ENCODE assay signal across 8 mouse cellular contexts in genomic region chr12:17176041-17176756, GRCm38 (mm10). TPM values are rescaled to one million over a fixed set of nuclear protein-coding genes. Genes with fewer than 3 reads are reported as not detected.
DNase-seq lines count a peak whose midpoint lies in the region; ATAC-seq and TF ChIP-seq lines count a peak whose summit lies in the region.

No protein-coding gene starts in this region.

- intact Hi-C loops in left cerebral cortex, postnatal 25 days (cut with DNase I), result no loop called here

- H3K4me1 ChIP-seq in forebrain, postnatal 0 days (ENCODE audit: insufficient read depth), result peaks cover 7% of the 10 kb centered on the region
- peaks cover 10% of the 10 kb centered on the region; the same call in 1 of the 2 replicates for H3K4me1 ChIP-seq in intestine, embryonic 16.5 days (ENCODE audit: control insufficient read depth, insufficient read depth, low read length)
- H3K4me1 ChIP-seq in midbrain, embryonic 10.5 days, result peaks cover 19% of the 10 kb centered on the region
- no peaks in the 10 kb centered on the region for H3K4me1 ChIP-seq in stomach, embryonic 14.5 days (ENCODE audit: control insufficient read depth, insufficient read depth, low read length)

- peak overlapping the region; percentile 94 for H3K4me2 ChIP-seq in forebrain, postnatal 0 days (ENCODE audit: low read depth)
- peak overlapping the region; percentile 98 for H3K4me2 ChIP-seq in intestine, embryonic 16.5 days (ENCODE audit: low read depth, low read length)
- H3K4me2 ChIP-seq in stomach, embryonic 14.5 days (replicated peaks; ENCODE audit: low read depth, low read length), result peak overlapping the region; percentile 96

- no peaks in the 10 kb centered on the region for H3K27me3 ChIP-seq in forebrain, postnatal 0 days (ENCODE audit: insufficient read depth, low read length)
- H3K27me3 ChIP-seq in intestine, embryonic 16.5 days (replicated peaks; ENCODE audit: control insufficient read depth, insufficient read depth, low read length), result peaks cover 28% of the 10 kb centered on the region
- H3K27me3 ChIP-seq in midbrain, embryonic 10.5 days (ENCODE audit: low read depth, poor library complexity, severe bottlenecking), result peaks cover 55% of the 10 kb centered on the region
- H3K27me3 ChIP-seq in stomach, embryonic 14.5 days (ENCODE audit: control insufficient read depth, insufficient read depth, low read length), result peaks cover 15% of the 10 kb centered on the region

- peak overlapping the region; percentile 66 for H3K27ac ChIP-seq in forebrain, postnatal 0 days (ENCODE audit: low read depth, low read length)
- H3K27ac ChIP-seq in intestine, embryonic 16.5 days (ENCODE audit: low read length), result no peak overlapping the region
- H3K27ac ChIP-seq in midbrain, embryonic 10.5 days (replicated peaks), result peak overlapping the region; percentile 67
- H3K27ac ChIP-seq in stomach, embryonic 14.5 days (ENCODE audit: low read length), result no peak overlapping the region

- H3K36me3 ChIP-seq in forebrain, postnatal 0 days (ENCODE audit: insufficient read depth), result no peaks in the 10 kb centered on the region
- H3K36me3 ChIP-seq in intestine, embryonic 16.5 days (ENCODE audit: control insufficient read depth, insufficient read depth, low read length), result no peaks in the 10 kb centered on the region
- H3K36me3 ChIP-seq in midbrain, embryonic 10.5 days, result no peaks in the 10 kb centered on the region
- no peaks in the 10 kb centered on the region for H3K36me3 ChIP-seq in stomach, embryonic 14.5 days (ENCODE audit: control insufficient read depth, insufficient read depth, low read length)

- peak; percentile 89 for ATAC-seq in forebrain, postnatal 0 days
- peak; percentile 78 for ATAC-seq in intestine, embryonic 16.5 days
- ATAC-seq in stomach, embryonic 14.5 days (ENCODE audit: insufficient number of reproducible peaks, insufficient read depth, low FRiP score, low read depth), result peak; percentile 59; the same call in 1 of the 2 replicates

- no peaks in the 10 kb centered on the region for H3K9me3 ChIP-seq in forebrain, postnatal 0 days (ENCODE audit: low read length)
- H3K9me3 ChIP-seq in intestine, embryonic 16.5 days (ENCODE audit: control insufficient read depth, low read length), result no peaks in the 10 kb centered on the region
- H3K9me3 ChIP-seq in midbrain, embryonic 10.5 days (replicated peaks), result no peaks in the 10 kb centered on the region
- H3K9me3 ChIP-seq in stomach, embryonic 14.5 days (ENCODE audit: control insufficient read depth, low read depth, low read length), result no peaks in the 10 kb centered on the region

- H3K4me3 ChIP-seq in forebrain, postnatal 0 days (ENCODE audit: low read depth, low read length), result peak overlapping the region; percentile 59
- peak overlapping the region; percentile 55 for H3K4me3 ChIP-seq in intestine, embryonic 16.5 days (ENCODE audit: low read length)
- peak overlapping the region; percentile 63 for H3K4me3 ChIP-seq in midbrain, embryonic 10.5 days
- peak overlapping the region; percentile 44 for H3K4me3 ChIP-seq in stomach, embryonic 14.5 days (ENCODE audit: low read depth, low read length)

- peak overlapping the region; percentile 80 for H3K9ac ChIP-seq in forebrain, postnatal 0 days
- H3K9ac ChIP-seq in intestine, embryonic 16.5 days (ENCODE audit: low read depth, low read length), result peak overlapping the region; percentile 64
- H3K9ac ChIP-seq in stomach, embryonic 14.5 days (replicated peaks; ENCODE audit: low read depth, low read length), result 0 out of 2 replicates have a peak overlapping the region, but pooled peaks have one; percentile 4

- under 1% methylated on average over 53 of the region's 54 CpGs for WGBS in forebrain, postnatal 0 days
- WGBS in intestine, embryonic 16.5 days, result 1% methylated on average over 54 of the region's 54 CpGs
- WGBS in midbrain, embryonic 10.5 days, result under 1% methylated on average over 54 of the region's 54 CpGs
- 2% methylated on average over 54 of the region's 54 CpGs for WGBS in stomach, embryonic 14.5 days

- TF ChIP-seq CTCF in forebrain, postnatal 0 days (IDR thresholded peaks at IDR 0.05; ENCODE audit: low read depth), result peak; percentile 77

- peak; percentile 14 for DNase-seq in gastrocnemius, adult 18-20 months (ENCODE audit: low spot score)
- DNase-seq in gastrocnemius, postnatal 25 days, result no peak
- DNase-seq in adrenal gland, adult 8-10 months, result peak; percentile 11
- DNase-seq in forebrain, postnatal 0 days, result peak; percentile 88
- peak; percentile 81 to 87 for DNase-seq in left cerebral cortex, postnatal 25 days (ENCODE audit: low spot score in 2 of 2)
- DNase-seq in midbrain, embryonic 10.5 days (ENCODE audit: low spot score), result peak; percentile 72

RNA-seq across cellular contexts. Expression of gene Kcnf1, which starts 0.5 kb away (rescaled TPM):
- total RNA-seq in gastrocnemius, adult 18-20 months (2021), result 1 to 10 TPM; 1.6 to 3.9 TPM
- total RNA-seq in gastrocnemius, postnatal 25 days (2021), result 1 to 10 TPM in 1 of 2 experiments, under 1 TPM in 1; 0.43 to 4.8 TPM
- 1 to 10 TPM in 2 of 4 experiments, under 1 TPM in 2; 0.35 to 1.7 (median 1.1) TPM for total RNA-seq in adrenal gland, adult 8-10 months (2022)
- total RNA-seq in forebrain, postnatal 0 days (2014; rRNA removed), result 20.2 and 24.8 TPM in 2 replicates
- polyA plus RNA-seq in forebrain, postnatal 0 days (2015; fragmentation: Nextera tagmentation; extraction: Ambion mirVana), result 5.6 and 6.8 TPM in 2 replicates
- 0.61 and 0.66 TPM in 2 replicates for polyA plus RNA-seq in intestine, embryonic 16.5 days (2015; fragmentation: Nextera tagmentation; extraction: Ambion mirVana)
- total RNA-seq in left cerebral cortex, postnatal 25 days (2021), result 100 to 1,000 TPM; 102 to 132 TPM
- polyA plus RNA-seq in midbrain, embryonic 10.5 days (2016; fragmentation: Nextera tagmentation; extraction: Ambion mirVana), result 0.33 and 0.71 TPM in 2 replicates
- 0.38 and 0.43 TPM in 2 replicates for polyA plus RNA-seq in stomach, embryonic 14.5 days (2014; fragmentation: Nextera tagmentation; extraction: Ambion mirVana)

Comparison
In these comparisons a context has a peak if more than half of its experiments do, and no peak if none do; other contexts are left out.
1. H3K27ac ChIP-seq: peak in forebrain, postnatal 0 days (single experiment) and midbrain, embryonic 10.5 days (single experiment); none in intestine, embryonic 16.5 days (single experiment) and stomach, embryonic 14.5 days (single experiment).
2. H3K9ac ChIP-seq: peak in every context shown above with its lines; median percentile 80 in forebrain, postnatal 0 days; 64 in intestine, embryonic 16.5 days; 4 in stomach, embryonic 14.5 days.
3. Peak in every context shown above with its lines, with median percentiles within 50 percentile points of each other: ATAC-seq, H3K4me2 ChIP-seq and H3K4me3 ChIP-seq.